Mouse (Mus musculus): ENCODE measurements around the gene Slc8b1. TPM values are rescaled to one million over a fixed set of nuclear protein-coding genes. Genes with fewer than 3 reads are reported as not detected.
A peak's percentile ranks its signal among the peaks of the same experiment; 100 is the strongest.

Slc8b1 gene
- polyA plus RNA-seq, 1 experiment from 2014 or later: 1.9 TPM

DNA sequence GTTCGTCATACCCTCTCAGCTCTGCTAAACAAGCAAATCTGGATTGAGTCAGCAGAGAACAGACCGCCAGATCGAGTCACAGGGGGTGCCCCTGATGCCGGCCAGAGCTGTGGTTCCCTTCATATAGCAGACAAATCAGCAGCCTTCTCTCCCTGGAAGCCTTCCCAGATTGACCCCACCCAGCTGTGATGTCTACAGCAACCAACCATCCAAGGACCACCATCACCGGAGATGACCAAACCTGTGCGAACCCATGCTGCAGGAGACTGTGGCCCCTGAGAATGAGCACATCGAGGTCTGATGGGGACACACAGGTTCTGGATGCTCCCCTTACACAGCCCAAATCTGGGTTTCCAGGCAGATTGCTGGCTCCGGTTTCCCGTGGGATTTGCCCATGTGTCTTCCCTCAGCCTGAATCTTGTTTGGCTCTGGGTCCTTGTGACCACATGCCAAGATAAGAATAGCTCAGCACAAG lies 8.8 kb upstream of the Slc8b1 start:
- ATAC-seq: no peak
- peak overlapping the region; percentile 87 for H3K4me3 ChIP-seq (replicated peaks; ENCODE audit: low read length)
- peaks cover 19% of the 10 kb centered on the region for H3K4me1 ChIP-seq (replicated peaks; ENCODE audit: control insufficient read depth, insufficient read depth, low read length)
- H3K9me3 ChIP-seq (ENCODE audit: control insufficient read depth, low read length): no peaks in the 10 kb centered on the region
- no peak overlapping the region for H3K27ac ChIP-seq (ENCODE audit: low read length)
- no peaks in the 10 kb centered on the region for H3K36me3 ChIP-seq (ENCODE audit: control insufficient read depth, insufficient read depth)
- 59% methylated on average over 9 of the region's 9 CpGs for WGBS
- H3K27me3 ChIP-seq (replicated peaks; ENCODE audit: control insufficient read depth, insufficient read depth, low read length): no peaks in the 10 kb centered on the region
- no peak overlapping the region; the same call in 1 of the 2 replicates for H3K9ac ChIP-seq (replicated peaks; ENCODE audit: low read depth, low read length)
- peak overlapping the region; percentile 93 for H3K4me2 ChIP-seq (ENCODE audit: low read length)

DNA sequence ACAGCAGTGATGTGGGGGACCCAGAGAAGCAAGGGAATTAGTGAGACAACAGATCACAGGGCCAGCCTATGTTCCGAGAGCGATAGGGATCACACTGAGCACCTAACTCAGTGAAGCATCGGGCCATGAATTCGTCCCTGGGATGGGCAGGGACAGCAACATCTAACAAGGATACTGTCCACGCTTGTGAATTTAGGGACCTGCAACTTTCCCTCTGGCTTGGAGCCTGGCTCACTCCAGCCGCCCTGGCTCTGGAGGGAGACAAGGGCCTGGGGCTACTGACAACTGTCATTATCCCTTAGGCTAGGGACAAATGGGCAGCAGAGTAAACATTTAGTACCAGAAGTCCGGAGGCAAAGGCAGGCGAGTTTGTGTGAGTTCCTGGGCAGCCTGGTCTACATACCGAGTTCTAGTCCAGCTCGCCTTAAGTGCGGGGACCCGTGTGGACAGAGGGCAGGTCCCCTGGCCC lies 8.3 kb upstream of the Slc8b1 start:
- Histone ChIP-seq H3K27ac (ENCODE audit: low read length) (no peak overlapping the region), H3K4me1 (replicated peaks; ENCODE audit: control insufficient read depth, insufficient read depth, low read length) (peaks cover 19% of the 10 kb centered on the region), H3K27me3 (replicated peaks; ENCODE audit: control insufficient read depth, insufficient read depth, low read length) (no peaks in the 10 kb centered on the region), H3K9ac (replicated peaks; ENCODE audit: low read depth, low read length) (peak overlapping the region; percentile 85), H3K4me2 (ENCODE audit: low read length) (peak overlapping the region; percentile 93), H3K36me3 (ENCODE audit: control insufficient read depth, insufficient read depth) (no peaks in the 10 kb centered on the region), H3K9me3 (ENCODE audit: control insufficient read depth, low read length) (no peaks in the 10 kb centered on the region), H3K4me3 (replicated peaks; ENCODE audit: low read length) (peak overlapping the region; percentile 87)
- 8% methylated on average over 12 of the region's 12 CpGs for WGBS
- no peak for ATAC-seq

GRCm38 (mm10) chr5:120503144-120503795 lies 7.7 kb upstream of the Slc8b1 start, which contains the start of gene Plbd2:
Gene Plbd2 (minus strand): TSS chr5:120503625.
- Histone ChIP-seq H3K4me1 (replicated peaks; ENCODE audit: control insufficient read depth, insufficient read depth, low read length) (peaks cover 19% of the 10 kb centered on the region), H3K27ac (ENCODE audit: low read length) (no peak within 1 kb of the TSS), H3K4me2 (ENCODE audit: low read length) (peak within 1 kb of the TSS; percentile 93), H3K9ac (replicated peaks; ENCODE audit: low read depth, low read length) (peak within 1 kb of the TSS; percentile 85), H3K36me3 (ENCODE audit: control insufficient read depth, insufficient read depth) (no peaks in the 10 kb centered on the region), H3K27me3 (replicated peaks; ENCODE audit: control insufficient read depth, insufficient read depth, low read length) (no peaks in the 10 kb centered on the region), H3K9me3 (ENCODE audit: control insufficient read depth, low read length) (no peaks in the 10 kb centered on the region), H3K4me3 (replicated peaks; ENCODE audit: low read length) (peak within 1 kb of the TSS; percentile 87)
- WGBS: 0% methylated on average over 53 of the region's 55 CpGs
- ATAC-seq: peak; percentile 72

DNA sequence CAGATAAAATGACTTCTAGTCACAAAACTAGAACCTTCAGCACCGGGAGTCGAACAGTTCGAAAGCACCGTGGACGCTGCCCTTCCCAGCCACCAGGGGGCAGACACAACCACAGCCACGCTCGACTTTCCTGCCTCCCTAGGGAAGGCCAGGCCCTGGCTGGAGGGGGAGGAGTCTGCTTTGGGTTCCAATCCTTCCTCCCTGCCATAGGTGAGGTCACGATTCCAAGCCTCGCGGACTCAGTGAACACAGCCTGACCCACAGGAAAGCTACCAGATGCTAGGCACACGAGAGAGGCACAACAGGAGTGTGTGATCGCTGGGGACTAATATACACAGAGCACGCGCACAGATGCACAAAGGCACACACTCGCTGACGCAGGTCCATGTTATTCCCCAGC lies 5.6 kb upstream of the Slc8b1 start:
- Histone ChIP-seq H3K4me3 (replicated peaks; ENCODE audit: low read length) (no peak overlapping the region), H3K4me2 (ENCODE audit: low read length) (no peak overlapping the region), H3K36me3 (ENCODE audit: control insufficient read depth, insufficient read depth) (no peaks in the 10 kb centered on the region), H3K27ac (ENCODE audit: low read length) (no peak overlapping the region), H3K9me3 (ENCODE audit: control insufficient read depth, low read length) (no peaks in the 10 kb centered on the region), H3K9ac (replicated peaks; ENCODE audit: low read depth, low read length) (no peak overlapping the region), H3K4me1 (replicated peaks; ENCODE audit: control insufficient read depth, insufficient read depth, low read length) (peaks cover 19% of the 10 kb centered on the region), H3K27me3 (replicated peaks; ENCODE audit: control insufficient read depth, insufficient read depth, low read length) (no peaks in the 10 kb centered on the region)
- 24% methylated on average over 16 of the region's 16 CpGs for WGBS
- 0 out of 2 replicates have a peak, but pooled peaks have one; percentile 9 for ATAC-seq

DNA sequence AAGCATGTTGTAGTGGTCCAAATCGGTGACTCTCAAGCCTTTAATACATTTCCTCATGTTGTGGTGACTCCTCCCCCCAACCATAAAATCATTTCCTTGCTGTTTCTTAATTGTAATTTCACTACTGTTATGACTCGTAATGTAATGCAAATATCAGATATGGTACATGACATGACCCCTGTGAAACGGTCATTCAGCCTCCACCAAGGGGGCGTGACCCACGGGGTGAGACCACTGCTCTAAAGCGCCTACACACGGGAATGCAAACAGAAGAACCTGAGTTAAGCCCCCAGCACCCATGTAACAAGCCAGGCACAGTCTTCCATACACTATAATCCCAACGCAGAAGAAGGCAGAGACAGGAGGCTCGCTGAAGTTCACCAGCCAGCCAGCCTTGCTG lies 5.2 kb upstream of the Slc8b1 start:
- no peaks in the 10 kb centered on the region for H3K27me3 ChIP-seq (replicated peaks; ENCODE audit: control insufficient read depth, insufficient read depth, low read length)
- H3K4me1 ChIP-seq (replicated peaks; ENCODE audit: control insufficient read depth, insufficient read depth, low read length): peaks cover 23% of the 10 kb centered on the region
- no peak overlapping the region for H3K27ac ChIP-seq (ENCODE audit: low read length)
- H3K36me3 ChIP-seq (ENCODE audit: control insufficient read depth, insufficient read depth): no peaks in the 10 kb centered on the region
- H3K9ac ChIP-seq (replicated peaks; ENCODE audit: low read depth, low read length): no peak overlapping the region
- ATAC-seq: no peak
- no peak overlapping the region for H3K4me2 ChIP-seq (ENCODE audit: low read length)
- 70% methylated on average over 9 of the region's 9 CpGs for WGBS
- no peaks in the 10 kb centered on the region for H3K9me3 ChIP-seq (ENCODE audit: control insufficient read depth, low read length)
- H3K4me3 ChIP-seq (replicated peaks; ENCODE audit: low read length): no peak overlapping the region

GRCm38 (mm10) chr5:120506490-120506889 lies 4.5 kb upstream of the Slc8b1 start:
- WGBS: 47% methylated on average over 9 of the region's 9 CpGs
- Histone ChIP-seq H3K4me3 (replicated peaks; ENCODE audit: low read length) (no peak overlapping the region), H3K4me1 (replicated peaks; ENCODE audit: control insufficient read depth, insufficient read depth, low read length) (peaks cover 28% of the 10 kb centered on the region), H3K36me3 (ENCODE audit: control insufficient read depth, insufficient read depth) (no peaks in the 10 kb centered on the region), H3K9ac (replicated peaks; ENCODE audit: low read depth, low read length) (no peak overlapping the region), H3K27ac (ENCODE audit: low read length) (no peak overlapping the region), H3K27me3 (replicated peaks; ENCODE audit: control insufficient read depth, insufficient read depth, low read length) (peaks cover 2% of the 10 kb centered on the region; the same call in 1 of the 2 replicates), H3K4me2 (ENCODE audit: low read length) (no peak overlapping the region), H3K9me3 (ENCODE audit: control insufficient read depth, low read length) (no peaks in the 10 kb centered on the region)
- ATAC-seq: no peak

GRCm38 (mm10) chr5:120507311-120507710 lies 3.7 kb upstream of the Slc8b1 start:
- Histone ChIP-seq H3K36me3 (ENCODE audit: control insufficient read depth, insufficient read depth) (no peaks in the 10 kb centered on the region), H3K9me3 (ENCODE audit: control insufficient read depth, low read length) (no peaks in the 10 kb centered on the region), H3K4me2 (ENCODE audit: low read length) (no peak overlapping the region), H3K4me3 (replicated peaks; ENCODE audit: low read length) (no peak overlapping the region), H3K9ac (replicated peaks; ENCODE audit: low read depth, low read length) (no peak overlapping the region), H3K27me3 (replicated peaks; ENCODE audit: control insufficient read depth, insufficient read depth, low read length) (peaks cover 7% of the 10 kb centered on the region), H3K27ac (ENCODE audit: low read length) (no peak overlapping the region), H3K4me1 (replicated peaks; ENCODE audit: control insufficient read depth, insufficient read depth, low read length) (peaks cover 20% of the 10 kb centered on the region)
- 56% methylated on average over 4 of the region's 4 CpGs for WGBS
- ATAC-seq: no peak

GRCm38 (mm10) chr5:120511643-120512220 lies 764 bp downstream of the Slc8b1 start:
- peaks cover 7% of the 10 kb centered on the region for H3K27me3 ChIP-seq (replicated peaks; ENCODE audit: control insufficient read depth, insufficient read depth, low read length)
- no peaks in the 10 kb centered on the region for H3K36me3 ChIP-seq (ENCODE audit: control insufficient read depth, insufficient read depth)
- no peaks in the 10 kb centered on the region for H3K9me3 ChIP-seq (ENCODE audit: control insufficient read depth, low read length)
- 31% methylated on average over 14 of the region's 14 CpGs for WGBS
- H3K4me3 ChIP-seq (replicated peaks; ENCODE audit: low read length): peak overlapping the region; percentile 47
- no peak overlapping the region for H3K9ac ChIP-seq (replicated peaks; ENCODE audit: low read depth, low read length)
- ATAC-seq: no peak; the same call in 1 of the 2 replicates
- H3K4me2 ChIP-seq (ENCODE audit: low read length): peak overlapping the region; percentile 66
- H3K27ac ChIP-seq (ENCODE audit: low read length): no peak overlapping the region
- H3K4me1 ChIP-seq (replicated peaks; ENCODE audit: control insufficient read depth, insufficient read depth, low read length): peaks cover 14% of the 10 kb centered on the region

GRCm38 (mm10) chr5:120512911-120513555 lies 2.1 kb downstream of the Slc8b1 start:
- peaks cover 14% of the 10 kb centered on the region for H3K4me1 ChIP-seq (replicated peaks; ENCODE audit: control insufficient read depth, insufficient read depth, low read length)
- whole genome bisulfite sequencing: 49% methylated on average over 15 of the region's 15 CpGs
- H3K4me3 ChIP-seq (replicated peaks; ENCODE audit: low read length): no peak overlapping the region
- H3K36me3 ChIP-seq (ENCODE audit: control insufficient read depth, insufficient read depth): no peaks in the 10 kb centered on the region
- H3K27me3 ChIP-seq (replicated peaks; ENCODE audit: control insufficient read depth, insufficient read depth, low read length): peaks cover 7% of the 10 kb centered on the region
- H3K27ac ChIP-seq (ENCODE audit: low read length): no peak overlapping the region
- H3K9me3 ChIP-seq (ENCODE audit: control insufficient read depth, low read length): no peaks in the 10 kb centered on the region
- H3K4me2 ChIP-seq (ENCODE audit: low read length): no peak overlapping the region
- H3K9ac ChIP-seq (replicated peaks; ENCODE audit: low read depth, low read length): no peak overlapping the region
- no peak for ATAC-seq
